Mouse (Mus musculus) stomach, embryonic 14.5 days (tissue): ENCODE measurements around the gene Ephb1. TPM values are rescaled to one million over a fixed set of nuclear protein-coding genes. Genes with fewer than 3 reads are reported as not detected.
A peak's percentile ranks its signal among the peaks of the same experiment; 100 is the strongest.

ENCODE experiments used
- ATAC-seq: fragments of 200-750 bp; cut with Nextera tagmentation; 2 replicates; pipeline ENCODE4 v1.8.0; 2017; ENCODE audit warnings: low read depth, moderate TSS enrichment; ENCODE audit not compliant: insufficient number of reproducible peaks, insufficient read depth, low FRiP score
- H3K27ac ChIP-seq: fragments of 300-500 bp; sonication (generic); 2 replicates; pipeline ENCODE4 v1.5.1; 2014; ENCODE audit warnings: mild to moderate bottlenecking, low read length, moderate library complexity, mixed read lengths
- H3K27me3 ChIP-seq: fragments of 300-500 bp; sonication (generic); 2 replicates; pipeline ENCODE4 v1.6.1; 2014; ENCODE audit warnings: low read length, control low read depth, mixed read lengths; ENCODE audit not compliant: control insufficient read depth, insufficient read depth
- H3K36me3 ChIP-seq: fragments of 300-500 bp; sonication (generic); 2 replicates; pipeline ENCODE4 v1.6.1; 2014; ENCODE audit warnings: mild to moderate bottlenecking, control low read depth, low read length, moderate library complexity, mixed read lengths; ENCODE audit not compliant: control insufficient read depth, insufficient read depth
- H3K4me1 ChIP-seq: fragments of 300-500 bp; sonication (generic); 2 replicates; pipeline ENCODE4 v1.6.1; 2014; ENCODE audit warnings: low read length, control low read depth, mixed read lengths; ENCODE audit not compliant: control insufficient read depth, insufficient read depth
- H3K4me2 ChIP-seq: fragments of 300-500 bp; sonication (generic); replicated peaks from 2 replicates; pipeline ENCODE4 v1.6.1; 2014; ENCODE audit warnings: low read depth, low read length, control low read depth
- H3K4me3 ChIP-seq: fragments of 300-500 bp; sonication (generic); 2 replicates; pipeline ENCODE4 v1.5.1; 2014; ENCODE audit warnings: low read depth, low read length, control low read depth
- H3K9ac ChIP-seq: fragments of 300-500 bp; sonication (generic); replicated peaks from 2 replicates; pipeline ENCODE4 v1.6.1; 2014; ENCODE audit warnings: low read depth, mild to moderate bottlenecking, control low read depth, low read length, moderate library complexity, mixed read lengths
- H3K9me3 ChIP-seq: fragments of 300-500 bp; sonication (generic); 2 replicates; pipeline ENCODE4 v1.6.1; 2016; ENCODE audit warnings: low read depth, low read length, control low read depth; ENCODE audit not compliant: control insufficient read depth
- WGBS: fragments of 180-500 bp; shearing (Covaris S2); extraction: QIAGEN DNeasy Blood & Tissue Kit; methylation state at CpG from one replicate; pipeline ENCODE4 v1.1.7; 2014; 5-methylcytosine and 5-hydroxymethylcytosine counted together
- polyA plus RNA-seq: library from polyadenylated mRNA; unstranded; fragments of >200 nt; fragmentation: Nextera tagmentation; extraction: Ambion mirVana; gene quantifications from 2 replicates; pipeline ENCODE4 v1.2.1, GENCODE M21; 2014

The Ephb1 gene
- polyA plus RNA-seq, 1 experiment from 2014 or later, result 7.8 TPM

DNA sequence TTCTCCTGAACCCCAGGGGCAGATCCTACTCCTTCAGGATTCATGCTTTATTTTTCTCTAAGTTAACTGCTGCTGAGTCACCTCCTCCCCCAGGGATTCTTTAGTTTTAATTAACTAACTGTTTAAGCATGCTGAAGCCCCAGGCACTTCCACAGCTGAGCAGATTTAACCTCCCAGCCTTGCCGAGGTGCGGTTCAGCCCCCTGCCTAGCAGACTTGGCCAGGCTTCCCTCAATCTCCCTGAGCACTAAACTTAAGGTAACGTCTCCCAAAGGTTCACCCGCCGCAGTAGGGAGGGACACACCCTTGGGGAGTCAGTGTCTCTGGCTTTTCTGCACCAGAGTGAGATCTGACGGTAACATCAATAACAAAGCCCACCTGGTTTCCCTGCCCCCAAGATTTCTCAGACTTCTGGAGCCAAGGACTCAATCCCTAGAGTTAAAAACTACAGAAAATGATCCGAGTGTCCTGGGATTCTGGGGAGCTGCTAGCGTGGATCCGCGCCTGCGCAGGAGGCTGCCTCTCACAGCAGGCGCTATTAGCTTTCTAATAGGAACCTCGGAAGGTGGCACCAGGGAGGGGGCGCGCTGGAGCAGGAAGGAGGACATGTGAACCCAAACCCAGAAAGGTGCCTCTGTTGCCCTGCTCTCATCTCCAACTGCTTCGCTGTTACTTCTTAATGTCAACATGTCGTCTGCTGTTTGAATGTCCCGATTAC, 87.0 kb downstream of the Ephb1 start:
- WGBS, result under 1% methylated on average over 18 of the region's 18 CpGs
- Histone ChIP-seq H3K27ac (no peak overlapping the region), H3K9ac (no peak overlapping the region), H3K4me1 (peaks cover 4% of the 10 kb centered on the region; the same call in 1 of the 2 replicates), H3K36me3 (no peaks in the 10 kb centered on the region), H3K27me3 (no peaks in the 10 kb centered on the region), H3K9me3 (no peaks in the 10 kb centered on the region), H3K4me3 (peak overlapping the region; percentile 30), H3K4me2 (peak overlapping the region; percentile 62)
- peak; percentile 53; the same call in 1 of the 2 replicates for ATAC-seq

DNA sequence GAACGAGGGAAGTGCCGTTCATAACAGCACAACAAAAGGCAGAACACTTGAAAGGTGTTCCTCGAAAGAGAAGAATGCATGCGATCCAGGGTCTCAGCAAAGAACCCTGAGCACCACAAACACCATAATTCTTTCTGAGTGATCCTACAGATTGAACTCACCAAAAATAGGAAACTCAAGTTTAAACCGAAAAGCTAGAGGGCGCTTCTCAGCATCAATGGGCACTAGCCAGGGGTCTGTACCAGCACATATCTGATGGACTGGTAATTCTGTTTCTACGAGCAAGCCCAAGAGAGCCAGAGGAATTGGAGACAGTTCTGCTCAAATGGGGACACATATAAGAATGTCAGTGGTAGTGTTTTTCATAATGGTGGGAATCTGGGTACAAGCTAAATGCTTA, 90.7 kb downstream of the Ephb1 start:
- Histone ChIP-seq H3K4me1 (peaks cover 10% of the 10 kb centered on the region; the same call in 1 of the 2 replicates), H3K27ac (no peak overlapping the region), H3K36me3 (no peaks in the 10 kb centered on the region), H3K9me3 (no peaks in the 10 kb centered on the region), H3K27me3 (no peaks in the 10 kb centered on the region), H3K4me3 (no peak overlapping the region), H3K9ac (no peak overlapping the region), H3K4me2 (no peak overlapping the region)
- WGBS, result 59% methylated on average over 7 of the region's 7 CpGs
- ATAC-seq, result no peak

DNA sequence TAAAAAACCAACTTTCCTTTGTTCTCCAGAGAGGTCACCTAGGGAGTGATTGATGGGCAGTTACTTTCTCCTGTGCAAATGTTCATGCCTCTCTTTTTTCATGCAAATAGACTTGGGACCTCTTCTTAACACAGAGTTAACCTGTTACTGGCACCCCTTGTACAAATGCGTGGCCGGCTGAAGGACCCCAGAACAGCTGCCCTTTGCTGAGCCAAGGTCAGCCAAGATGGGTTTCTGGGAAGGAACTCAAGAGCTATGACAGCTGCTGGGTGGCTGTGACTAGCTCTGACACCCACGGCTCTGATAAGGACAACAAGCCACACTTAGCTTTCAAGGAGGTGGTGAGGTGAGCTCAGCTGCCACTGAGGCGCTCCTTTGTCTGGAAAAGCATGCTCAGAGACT, 92.4 kb downstream of the Ephb1 start:
- WGBS, result 17% methylated on average over 4 of the region's 4 CpGs
- peaks cover 6% of the 10 kb centered on the region; the same call in 1 of the 2 replicates for H3K4me1 ChIP-seq
- ATAC-seq, result no peak
- no peak overlapping the region for H3K9ac ChIP-seq
- H3K27me3 ChIP-seq, result no peaks in the 10 kb centered on the region
- no peak overlapping the region for H3K27ac ChIP-seq
- no peak overlapping the region for H3K4me2 ChIP-seq
- H3K4me3 ChIP-seq, result no peak overlapping the region
- no peaks in the 10 kb centered on the region for H3K9me3 ChIP-seq
- no peaks in the 10 kb centered on the region for H3K36me3 ChIP-seq

DNA sequence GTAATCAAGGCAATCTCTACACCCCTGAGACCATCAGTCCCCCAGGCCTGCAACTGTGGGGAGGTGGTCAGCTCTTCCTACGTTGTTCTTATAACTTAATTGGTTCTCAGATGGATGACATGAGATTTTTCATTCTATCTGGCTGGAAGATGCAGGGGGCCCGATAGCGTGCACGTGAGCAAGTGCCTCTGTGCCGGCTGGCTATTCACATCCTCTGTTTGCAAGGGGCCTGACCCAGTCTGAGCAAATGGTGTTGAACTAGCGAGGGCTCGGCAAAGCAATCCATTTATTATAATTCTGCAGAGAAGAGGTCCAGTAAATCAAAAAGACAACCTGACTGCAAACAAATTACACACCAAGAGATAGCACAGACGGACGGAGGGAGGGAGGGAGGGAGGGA, 93.0 kb downstream of the Ephb1 start:
- Histone ChIP-seq H3K4me3 (no peak overlapping the region), H3K4me1 (peaks cover 6% of the 10 kb centered on the region; the same call in 1 of the 2 replicates), H3K27ac (no peak overlapping the region), H3K27me3 (no peaks in the 10 kb centered on the region), H3K36me3 (no peaks in the 10 kb centered on the region), H3K9me3 (no peaks in the 10 kb centered on the region), H3K9ac (no peak overlapping the region), H3K4me2 (no peak overlapping the region)
- no peak for ATAC-seq
- 10% methylated on average over 9 of the region's 9 CpGs for WGBS

DNA sequence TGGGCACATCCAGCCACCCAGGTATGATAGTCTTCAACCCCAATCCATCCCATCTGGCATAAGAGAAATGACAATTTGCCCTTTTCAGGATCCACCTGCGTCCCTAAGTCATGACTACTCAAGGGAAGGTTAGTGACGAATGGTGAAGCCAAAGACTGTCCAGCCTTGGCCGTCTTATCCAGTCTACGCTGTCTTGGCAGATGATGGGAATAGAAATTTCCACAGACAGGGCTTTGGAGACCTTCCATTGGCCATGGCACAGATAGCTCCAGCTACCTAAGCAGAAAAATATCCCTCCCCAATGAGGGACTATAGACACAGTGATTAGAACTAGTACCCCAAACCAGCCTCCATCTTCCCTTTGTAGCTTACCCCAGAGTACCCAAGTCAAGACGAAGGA, 98.1 kb downstream of the Ephb1 start:
- Histone ChIP-seq H3K27me3 (no peaks in the 10 kb centered on the region), H3K9ac (no peak overlapping the region), H3K4me1 (no peaks in the 10 kb centered on the region), H3K27ac (no peak overlapping the region), H3K36me3 (no peaks in the 10 kb centered on the region), H3K4me2 (no peak overlapping the region), H3K9me3 (no peaks in the 10 kb centered on the region), H3K4me3 (no peak overlapping the region)
- 88% methylated on average over 5 of the region's 5 CpGs for WGBS
- no peak for ATAC-seq

DNA sequence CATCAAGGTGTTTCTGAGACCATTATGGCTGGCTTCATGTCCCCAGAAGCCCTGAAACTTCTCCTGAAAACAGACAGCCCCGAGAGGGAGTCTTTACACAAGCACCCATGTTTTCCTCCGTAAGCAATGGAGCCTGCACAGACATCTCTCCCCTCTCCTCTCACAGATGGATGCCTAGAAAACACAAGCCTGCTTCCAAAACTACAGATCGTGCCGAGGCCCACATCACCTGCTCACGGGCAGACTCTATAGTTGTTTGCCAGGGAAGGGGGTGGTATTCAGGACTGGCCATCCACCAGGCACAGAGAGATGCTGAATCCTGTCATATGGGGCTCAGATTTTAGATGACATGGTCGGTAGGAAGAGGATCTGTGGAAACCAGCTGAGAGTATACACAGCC, 98.7 kb downstream of the Ephb1 start:
- no peaks in the 10 kb centered on the region for H3K9me3 ChIP-seq
- H3K4me2 ChIP-seq, result no peak overlapping the region
- H3K27me3 ChIP-seq, result no peaks in the 10 kb centered on the region
- ATAC-seq, result no peak
- no peaks in the 10 kb centered on the region for H3K36me3 ChIP-seq
- no peak overlapping the region for H3K9ac ChIP-seq
- no peak overlapping the region for H3K4me3 ChIP-seq
- H3K4me1 ChIP-seq, result no peaks in the 10 kb centered on the region
- WGBS, result 83% methylated on average over 6 of the region's 6 CpGs
- no peak overlapping the region for H3K27ac ChIP-seq

DNA sequence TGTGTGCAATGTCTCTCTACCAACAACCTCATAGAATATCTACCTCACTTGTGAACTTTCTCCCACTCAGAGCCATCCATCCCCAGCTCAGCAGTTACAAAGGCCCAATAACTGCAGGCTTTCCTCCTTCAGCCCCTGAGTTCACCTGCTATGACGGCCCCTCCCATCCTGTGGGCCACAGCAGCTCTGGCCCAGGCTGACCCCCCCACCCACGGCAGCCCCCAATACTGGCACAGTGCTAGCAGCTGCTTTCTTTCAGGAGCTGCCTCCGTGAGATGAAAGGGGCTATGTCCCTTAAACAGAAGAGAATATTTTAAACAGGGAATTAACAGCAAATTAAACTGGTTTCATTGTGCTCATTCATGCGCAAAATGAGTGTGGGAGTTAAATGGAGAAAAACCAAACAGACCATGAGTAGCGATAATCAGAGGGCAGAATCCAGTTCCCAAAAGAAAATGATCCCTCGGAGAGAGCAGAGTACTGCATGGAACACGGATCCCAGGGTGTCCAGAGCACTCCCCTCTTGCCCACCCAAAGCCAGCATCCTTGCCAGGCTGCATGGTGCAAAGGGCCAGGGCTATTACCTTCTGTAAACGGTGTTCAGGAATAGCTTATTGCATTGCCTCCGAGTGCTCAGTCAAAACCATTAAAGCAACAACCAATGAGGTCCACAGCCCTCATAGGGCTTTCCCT, 105.2 kb downstream of the Ephb1 start:
- Histone ChIP-seq H3K4me3 (no peak overlapping the region), H3K36me3 (no peaks in the 10 kb centered on the region), H3K4me1 (no peaks in the 10 kb centered on the region), H3K4me2 (no peak overlapping the region), H3K9ac (no peak overlapping the region), H3K27ac (no peak overlapping the region), H3K9me3 (no peaks in the 10 kb centered on the region), H3K27me3 (no peaks in the 10 kb centered on the region)
- no peak for ATAC-seq
- WGBS, result 30% methylated on average over 9 of the region's 9 CpGs

DNA sequence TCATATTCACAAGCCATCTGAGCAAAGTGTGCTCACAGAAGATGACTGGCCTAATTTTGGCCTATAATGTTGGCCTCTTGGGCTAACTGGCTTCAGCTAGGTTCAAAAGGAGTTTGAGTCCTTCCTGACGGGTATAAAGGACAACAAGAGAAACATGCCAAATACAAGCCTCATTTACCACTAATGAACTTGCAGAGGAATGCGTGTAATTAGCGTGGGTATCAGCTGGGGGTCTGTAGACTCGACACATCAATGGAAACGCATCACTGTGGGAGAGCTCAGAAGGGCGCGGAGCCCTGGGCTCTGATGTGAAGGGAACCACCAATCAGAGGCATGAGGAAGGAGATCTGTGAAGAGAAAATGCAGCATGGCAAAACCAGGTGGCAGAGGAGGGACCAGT, 108.9 kb downstream of the Ephb1 start:
- WGBS, result 85% methylated on average over 7 of the region's 7 CpGs
- Histone ChIP-seq H3K9me3 (no peaks in the 10 kb centered on the region), H3K36me3 (no peaks in the 10 kb centered on the region), H3K27me3 (no peaks in the 10 kb centered on the region), H3K4me1 (no peaks in the 10 kb centered on the region), H3K27ac (no peak overlapping the region), H3K4me2 (no peak overlapping the region), H3K9ac (no peak overlapping the region), H3K4me3 (no peak overlapping the region)
- ATAC-seq, result no peak
